Mouse (Mus musculus): ENCODE measurements at regions not wholly inside any gene's neighbourhood (a gene's known extent, or its start where the extent isn't known, plus 50 kb on each side); places are given as distances from the start of the nearest gene placed in this dataset. TPM values are rescaled to one million over a fixed set of nuclear protein-coding genes. Genes with fewer than 3 reads are reported as not detected.

DNA sequence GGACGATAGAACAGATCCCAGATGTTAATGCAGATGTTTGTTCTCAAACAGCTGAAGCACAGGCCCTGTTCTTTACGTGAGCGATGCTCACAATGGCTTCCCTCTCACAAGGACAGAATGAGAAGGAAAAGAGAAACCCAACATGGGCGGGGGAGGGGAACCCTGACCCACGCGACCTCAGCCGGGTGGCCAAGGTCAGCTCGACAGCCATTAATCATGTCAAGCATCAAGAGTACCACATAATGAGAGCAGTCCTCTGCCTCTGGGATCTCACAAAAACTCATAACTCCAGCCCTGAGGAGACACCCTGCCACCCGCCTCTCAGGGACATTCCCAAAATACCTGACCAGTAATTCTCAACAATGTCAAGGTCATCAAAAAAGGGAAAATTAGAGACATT is 100.0 kb upstream of the Cbln4 start:
- Histone ChIP-seq H3K4me2 (replicated peaks; ENCODE audit: low read depth, low read length) (no peak overlapping the region), H3K27me3 (ENCODE audit: insufficient read depth, low read length) (no peaks in the 10 kb centered on the region), H3K9me3 (ENCODE audit: low read length) (no peaks in the 10 kb centered on the region), H3K27ac (ENCODE audit: low read length) (no peak overlapping the region), H3K36me3 (ENCODE audit: insufficient read depth, low read length) (no peaks in the 10 kb centered on the region), H3K4me1 (ENCODE audit: insufficient read depth, low read length) (peaks cover 3% of the 10 kb centered on the region; the same call in 1 of the 2 replicates), H3K4me3 (ENCODE audit: low read length) (no peak overlapping the region), H3K9ac (replicated peaks; ENCODE audit: low read length) (no peak overlapping the region)
- 24% methylated on average over 9 of the region's 9 CpGs for WGBS
- no peak for ATAC-seq (ENCODE audit: low FRiP score, low TSS enrichment)

DNA sequence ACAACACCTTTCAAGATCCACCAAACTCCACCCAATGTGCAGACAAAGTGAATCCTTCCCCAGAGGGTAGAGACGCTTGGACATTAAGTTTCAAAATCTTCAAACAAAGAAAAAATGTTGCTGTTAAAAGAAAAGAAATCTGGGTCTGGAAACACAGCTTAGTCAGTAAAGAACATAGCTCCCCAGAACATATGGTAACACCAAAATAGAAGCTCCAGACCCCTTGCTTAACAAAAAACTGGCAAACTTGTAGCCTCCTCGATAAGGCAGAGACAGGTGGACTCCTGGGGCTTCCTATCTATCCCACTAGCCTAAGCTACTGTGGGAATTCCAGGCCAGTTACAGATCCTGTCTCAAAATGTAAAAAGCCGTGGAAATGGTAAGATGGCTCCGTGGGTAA is 99.6 kb upstream of the Mc3r start:
- H3K27me3 ChIP-seq (ENCODE audit: insufficient read depth, low read length), result no peaks in the 10 kb centered on the region
- no peak for ATAC-seq (ENCODE audit: low FRiP score, low TSS enrichment)
- H3K4me1 ChIP-seq (ENCODE audit: insufficient read depth, low read length), result no peaks in the 10 kb centered on the region

DNA sequence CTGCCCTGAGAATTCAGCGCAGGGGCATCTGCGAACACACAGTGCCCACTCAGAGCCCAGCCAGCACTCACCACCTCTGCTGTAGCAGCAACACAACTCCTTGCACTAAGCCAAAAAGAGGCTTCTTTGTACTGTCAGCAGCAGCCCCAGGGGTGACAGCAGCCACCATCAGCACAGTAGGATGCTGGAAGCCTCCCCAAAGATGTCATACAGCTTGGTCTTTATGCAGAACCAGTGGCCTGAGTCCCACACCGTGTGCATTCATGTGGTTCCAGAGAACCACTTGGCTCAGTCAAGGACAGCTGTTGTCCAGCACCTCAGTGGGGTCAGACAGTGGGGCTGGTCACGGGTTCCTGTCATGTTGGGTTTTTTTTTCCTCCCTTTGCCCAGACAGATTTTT is 98.6 kb upstream of the Mc3r start:
- H3K4me2 ChIP-seq (replicated peaks; ENCODE audit: low read depth, low read length), result no peak overlapping the region
- no peaks in the 10 kb centered on the region for H3K4me1 ChIP-seq (ENCODE audit: insufficient read depth, low read length)
- ATAC-seq (ENCODE audit: low FRiP score, low TSS enrichment), result no peak
- no peaks in the 10 kb centered on the region for H3K36me3 ChIP-seq (ENCODE audit: insufficient read depth, low read length)
- no peak overlapping the region for H3K4me3 ChIP-seq (ENCODE audit: low read length)
- H3K9me3 ChIP-seq (ENCODE audit: low read length), result no peaks in the 10 kb centered on the region; the same call in 1 of the 2 replicates
- no peaks in the 10 kb centered on the region for H3K27me3 ChIP-seq (ENCODE audit: insufficient read depth, low read length)
- no peak overlapping the region for H3K27ac ChIP-seq (ENCODE audit: low read length)
- 75% methylated on average over 4 of the region's 4 CpGs for WGBS
- no peak overlapping the region for H3K9ac ChIP-seq (replicated peaks; ENCODE audit: low read length)

More for the DNA sequence above, 99.6 kb upstream of the Mc3r start:
- Histone ChIP-seq H3K4me2 (replicated peaks; ENCODE audit: low read depth, low read length) (no peak overlapping the region), H3K9me3 (ENCODE audit: low read length) (no peaks in the 10 kb centered on the region; the same call in 1 of the 2 replicates), H3K4me3 (ENCODE audit: low read length) (no peak overlapping the region), H3K9ac (replicated peaks; ENCODE audit: low read length) (no peak overlapping the region), H3K27ac (ENCODE audit: low read length) (no peak overlapping the region), H3K36me3 (ENCODE audit: insufficient read depth, low read length) (no peaks in the 10 kb centered on the region)
- WGBS, result 84% methylated on average over 4 of the region's 4 CpGs

DNA sequence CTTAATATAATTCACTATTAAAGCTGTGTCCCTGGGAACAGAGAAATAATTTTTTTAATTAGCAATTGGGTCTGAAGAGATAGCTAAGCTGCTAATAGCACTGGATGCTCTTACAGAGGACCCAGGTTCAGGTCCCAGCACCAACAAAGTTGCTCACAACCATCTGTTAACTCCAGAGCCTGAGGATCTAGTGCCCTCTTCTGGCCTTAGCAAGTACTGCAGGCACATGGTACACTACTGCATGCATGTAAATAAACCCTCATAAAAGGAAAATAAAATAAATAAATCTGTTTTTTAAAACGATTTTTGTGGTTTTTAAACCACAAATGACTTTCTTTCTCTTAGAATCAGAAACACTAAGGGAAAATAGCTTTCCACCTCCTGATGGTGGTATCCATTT is 97.4 kb upstream of the Mc3r start:
- no peak overlapping the region for H3K27ac ChIP-seq (ENCODE audit: low read length)
- no peak overlapping the region for H3K9ac ChIP-seq (replicated peaks; ENCODE audit: low read length)
- no peaks in the 10 kb centered on the region; the same call in 1 of the 2 replicates for H3K9me3 ChIP-seq (ENCODE audit: low read length)
- H3K4me3 ChIP-seq (ENCODE audit: low read length), result no peak overlapping the region
- H3K4me2 ChIP-seq (replicated peaks; ENCODE audit: low read depth, low read length), result no peak overlapping the region
- H3K4me1 ChIP-seq (ENCODE audit: insufficient read depth, low read length), result no peaks in the 10 kb centered on the region
- no peak for ATAC-seq (ENCODE audit: low FRiP score, low TSS enrichment)
- no peaks in the 10 kb centered on the region for H3K27me3 ChIP-seq (ENCODE audit: insufficient read depth, low read length)
- no peaks in the 10 kb centered on the region for H3K36me3 ChIP-seq (ENCODE audit: insufficient read depth, low read length)
- WGBS, result 74% methylated on average over 1 of the region's 1 CpGs

DNA sequence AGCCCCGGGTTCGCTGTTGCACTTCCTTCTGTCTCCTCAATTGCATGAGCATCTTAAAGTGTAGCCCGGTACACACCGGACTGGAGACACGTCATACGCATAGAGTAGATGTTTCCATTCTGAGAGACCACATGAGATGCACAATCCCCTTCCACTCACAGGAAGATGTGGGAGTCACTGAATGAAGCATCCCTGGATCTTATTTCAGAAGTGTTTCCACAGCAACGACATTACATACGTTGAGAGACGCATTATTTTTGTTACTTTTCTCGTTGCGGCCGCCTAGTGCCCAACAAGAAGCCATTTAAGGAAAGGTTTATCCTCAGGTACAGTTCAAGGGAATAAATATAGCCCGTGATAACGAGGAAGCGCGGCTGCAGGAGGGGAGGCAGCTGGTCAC is 88.4 kb upstream of the Mc3r start:
- Histone ChIP-seq H3K4me2 (replicated peaks; ENCODE audit: low read depth, low read length) (no peak overlapping the region), H3K4me3 (ENCODE audit: low read length) (no peak overlapping the region), H3K4me1 (ENCODE audit: insufficient read depth, low read length) (no peaks in the 10 kb centered on the region), H3K27ac (ENCODE audit: low read length) (no peak overlapping the region), H3K9me3 (ENCODE audit: low read length) (no peaks in the 10 kb centered on the region; the same call in 1 of the 2 replicates), H3K27me3 (ENCODE audit: insufficient read depth, low read length) (no peaks in the 10 kb centered on the region), H3K9ac (replicated peaks; ENCODE audit: low read length) (no peak overlapping the region), H3K36me3 (ENCODE audit: insufficient read depth, low read length) (no peaks in the 10 kb centered on the region)
- ATAC-seq (ENCODE audit: low FRiP score, low TSS enrichment), result no peak
- WGBS, result 80% methylated on average over 16 of the region's 16 CpGs

DNA sequence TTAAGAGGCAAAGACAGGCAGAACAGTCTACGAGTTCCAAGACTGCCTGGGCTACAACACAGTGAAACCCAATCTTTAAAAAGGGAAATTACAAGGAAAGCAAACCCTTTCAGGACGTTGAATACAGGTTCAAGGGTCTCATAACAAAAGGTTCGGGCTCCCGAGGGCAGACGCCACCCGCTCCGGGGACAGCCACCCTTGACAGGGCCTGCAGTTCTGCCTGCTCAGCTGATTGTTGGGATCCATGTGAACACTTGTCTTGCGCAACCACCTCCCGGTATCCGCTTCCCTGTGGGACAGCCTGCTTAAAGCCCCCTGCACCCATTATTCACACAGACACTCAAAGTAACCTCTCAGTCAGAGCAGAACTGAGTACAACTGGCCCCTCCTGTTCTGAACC is 70.9 kb upstream of the Mc3r start:
- H3K36me3 ChIP-seq (ENCODE audit: insufficient read depth, low read length), result no peaks in the 10 kb centered on the region
- no peak overlapping the region for H3K9ac ChIP-seq (replicated peaks; ENCODE audit: low read length)
- 86% methylated on average over 10 of the region's 10 CpGs for WGBS

DNA sequence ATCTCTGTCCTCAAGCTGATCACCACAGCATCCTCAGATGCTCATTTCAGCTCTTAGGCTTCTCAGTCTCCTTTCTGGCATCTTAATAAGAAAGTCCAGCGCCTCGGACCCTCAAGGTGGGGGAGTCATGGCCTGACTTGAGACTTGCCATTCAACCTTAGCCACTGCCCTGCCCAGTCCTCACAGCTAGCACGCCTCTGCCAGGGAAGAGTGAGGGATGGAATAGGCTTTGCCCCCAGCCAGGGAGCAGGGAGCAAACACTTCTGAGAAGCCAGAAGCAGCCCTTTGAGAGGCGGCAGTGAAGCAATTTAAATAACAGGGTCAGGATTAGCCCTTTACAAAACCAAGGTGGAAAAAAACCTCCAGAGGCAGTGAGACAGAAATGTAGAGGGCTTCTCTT is 69.0 kb upstream of the Mc3r start:
- Histone ChIP-seq H3K9me3 (ENCODE audit: low read length) (no peaks in the 10 kb centered on the region), H3K9ac (replicated peaks; ENCODE audit: low read length) (no peak overlapping the region), H3K27ac (ENCODE audit: low read length) (no peak overlapping the region), H3K4me3 (ENCODE audit: low read length) (no peak overlapping the region), H3K4me2 (replicated peaks; ENCODE audit: low read depth, low read length) (no peak overlapping the region), H3K27me3 (ENCODE audit: insufficient read depth, low read length) (no peaks in the 10 kb centered on the region), H3K4me1 (ENCODE audit: insufficient read depth, low read length) (no peaks in the 10 kb centered on the region), H3K36me3 (ENCODE audit: insufficient read depth, low read length) (no peaks in the 10 kb centered on the region)
- no peak for ATAC-seq (ENCODE audit: low FRiP score, low TSS enrichment)
- 65% methylated on average over 4 of the region's 4 CpGs for WGBS

More for the DNA sequence above, 70.9 kb upstream of the Mc3r start:
- no peak overlapping the region for H3K27ac ChIP-seq (ENCODE audit: low read length)
- H3K4me3 ChIP-seq (ENCODE audit: low read length), result no peak overlapping the region
- H3K27me3 ChIP-seq (ENCODE audit: insufficient read depth, low read length), result no peaks in the 10 kb centered on the region
- H3K4me1 ChIP-seq (ENCODE audit: insufficient read depth, low read length), result no peaks in the 10 kb centered on the region
- ATAC-seq (ENCODE audit: low FRiP score, low TSS enrichment), result no peak
- no peak overlapping the region for H3K4me2 ChIP-seq (replicated peaks; ENCODE audit: low read depth, low read length)
- no peaks in the 10 kb centered on the region for H3K9me3 ChIP-seq (ENCODE audit: low read length)

DNA sequence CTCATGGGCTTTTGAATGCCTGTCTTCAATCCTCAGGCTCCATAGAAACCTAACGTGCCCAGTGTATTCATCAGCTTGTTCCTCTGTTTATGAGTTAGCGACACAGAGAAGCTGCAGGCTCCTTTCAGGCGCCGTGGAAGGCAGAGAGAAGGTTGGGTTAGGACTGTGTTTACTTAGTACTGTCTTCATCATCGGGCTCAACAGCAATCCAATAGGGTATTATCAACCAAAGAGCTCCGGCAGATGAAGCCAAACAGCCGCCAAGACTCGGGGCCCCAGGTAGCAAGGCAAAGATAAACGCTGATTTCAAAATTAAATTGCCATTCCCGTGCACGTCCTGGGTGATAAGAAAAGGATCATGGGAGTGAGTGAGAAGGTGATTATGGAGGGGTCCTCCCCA is 50.5 kb upstream of the Mc3r start:
- no peak overlapping the region for H3K4me2 ChIP-seq (replicated peaks; ENCODE audit: low read depth, low read length)
- no peaks in the 10 kb centered on the region for H3K9me3 ChIP-seq (ENCODE audit: low read length)
- H3K9ac ChIP-seq (replicated peaks; ENCODE audit: low read length), result no peak overlapping the region
- no peak overlapping the region for H3K4me3 ChIP-seq (ENCODE audit: low read length)
- H3K36me3 ChIP-seq (ENCODE audit: insufficient read depth, low read length), result no peaks in the 10 kb centered on the region
- H3K4me1 ChIP-seq (ENCODE audit: insufficient read depth, low read length), result no peaks in the 10 kb centered on the region
- no peaks in the 10 kb centered on the region for H3K27me3 ChIP-seq (ENCODE audit: insufficient read depth, low read length)
- no peak overlapping the region for H3K27ac ChIP-seq (ENCODE audit: low read length)
- 85% methylated on average over 11 of the region's 11 CpGs for WGBS
- ATAC-seq (ENCODE audit: low FRiP score, low TSS enrichment), result no peak

Small RNA genes lying in the stretch of these regions (microRNA-seq; reads per million reads assigned to microRNA genes)
- not detected for gene Gm44301

Measured in kidney, embryonic 16.5 days (tissue).